Mouse (Mus musculus) G1E-ER4 (cell line): ENCODE results near the gene Tmem108. TPM values are rescaled to one million over a fixed set of nuclear protein-coding genes. Genes with fewer than 3 reads are reported as not detected.

ENCODE experiments used
- GATA1 ChIP-seq: IDR thresholded peaks from one replicate; pipeline ENCODE4 v1.8.0; 2012; ENCODE audit warnings: low read length, inconsistent platforms
- polyA plus RNA-seq: library from polyadenylated mRNA; stranded (reverse); fragments of >175 nt; gene quantifications from 2 replicates; pipeline ENCODE4 v1.2.3, GENCODE M21; 2012

Tmem108 gene
- polyA plus RNA-seq, 1 experiment = not detected

GRCm38 (mm10) chr9:103538047-103538816, 223.4 kb downstream of the Tmem108 start:
- TF ChIP-seq GATA1 = no peak

GRCm38 (mm10) chr9:103536059-103536634, 225.5 kb downstream of the Tmem108 start:
- no peak for TF ChIP-seq GATA1

- no peak for TF ChIP-seq GATA1
Measured at GRCm38 (mm10) chr9:103525041-103525537, 236.5 kb downstream of the Tmem108 start.

GRCm38 (mm10) chr9:103524600-103524999, 237.0 kb downstream of the Tmem108 start:
- TF ChIP-seq GATA1 = no peak

GRCm38 (mm10) chr9:103523742-103524403, 237.8 kb downstream of the Tmem108 start:
- no peak for TF ChIP-seq GATA1

GRCm38 (mm10) chr9:103523008-103523407, 238.6 kb downstream of the Tmem108 start:
- TF ChIP-seq GATA1 = no peak

GRCm38 (mm10) chr9:103513884-103514283, 247.8 kb downstream of the Tmem108 start:
- TF ChIP-seq GATA1 = no peak

GRCm38 (mm10) chr9:103512257-103512656, 249.4 kb downstream of the Tmem108 start:
- TF ChIP-seq GATA1 = no peak

- no peak for TF ChIP-seq GATA1
Measured at GRCm38 (mm10) chr9:103506968-103507584, 254.6 kb downstream of the Tmem108 start.

GRCm38 (mm10) chr9:103505067-103505466, 256.6 kb downstream of the Tmem108 start:
- no peak for TF ChIP-seq GATA1

- no peak for TF ChIP-seq GATA1
Measured at GRCm38 (mm10) chr9:103504646-103505045, 257.0 kb downstream of the Tmem108 start.

GRCm38 (mm10) chr9:103503586-103504298, 257.9 kb downstream of the Tmem108 start:
- TF ChIP-seq GATA1 = no peak

- no peak for TF ChIP-seq GATA1
Measured at GRCm38 (mm10) chr9:103502655-103503054, 259.0 kb downstream of the Tmem108 start.

GRCm38 (mm10) chr9:103501861-103502364, 259.7 kb downstream of the Tmem108 start:
- no peak for TF ChIP-seq GATA1

- TF ChIP-seq GATA1 = no peak
Measured at GRCm38 (mm10) chr9:103499366-103499765, 262.3 kb downstream of the Tmem108 start.

GRCm38 (mm10) chr9:103498699-103499098, 262.9 kb downstream of the Tmem108 start:
- no peak for TF ChIP-seq GATA1
